Comparison of ENCODE assay signal across 16 mouse cellular contexts in the genomic region with DNA sequence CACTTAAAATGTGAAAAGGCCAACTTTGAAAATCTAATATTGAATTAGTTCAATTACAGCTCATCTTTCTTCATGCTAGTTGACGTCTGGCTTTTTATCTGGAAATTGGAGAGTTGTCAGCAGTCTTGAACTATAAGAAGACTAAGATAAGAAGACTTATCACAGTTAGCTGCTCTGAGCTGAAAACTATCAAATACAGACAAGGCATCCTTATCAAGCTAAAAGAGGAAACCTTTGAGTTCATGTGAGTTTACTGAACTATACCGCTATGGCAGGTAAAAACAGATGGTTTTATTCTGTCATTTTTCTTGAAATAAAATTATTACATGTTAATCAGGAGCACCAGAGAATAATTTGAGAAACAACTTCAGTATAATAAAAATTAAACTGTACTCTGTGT.
"Had no signal": no experiment of that assay in that cellular context is flagged by ENCODE, and none has a peak within 500 bp of the region (broad histone marks: within the 10 kb centered on the region; RNA-seq: fewer than 3 reads in every experiment).

No protein-coding gene starts in this region.

- H3K9ac ChIP-seq: neural tube, embryonic 13.5 days; neural tube, embryonic 15.5 days; stomach, embryonic 15.5 days had no signal

- H3K27me3 ChIP-seq: neural tube, embryonic 13.5 days; neural tube, embryonic 15.5 days; stomach, embryonic 15.5 days had no signal

- H3K9me3 ChIP-seq: neural tube, embryonic 13.5 days; neural tube, embryonic 15.5 days; stomach, embryonic 15.5 days had no signal

- H3K27ac ChIP-seq: neural tube, embryonic 13.5 days; neural tube, embryonic 15.5 days; stomach, embryonic 15.5 days; stomach, postnatal 0 days had no signal

- DNase-seq: retina, postnatal 1 day; right cerebral cortex, adult 18-20 months; right cerebral cortex, postnatal 14 days; right cerebral cortex, postnatal 25 days; right cerebral cortex, postnatal 4 days; spleen, adult 18-20 months; thymus, adult 18-20 months; thymus, adult 2 months; thymus, postnatal 14 days; thymus, postnatal 25 days; thymus, postnatal 36 days; thymus, postnatal 4 days had no signal

- H3K4me3 ChIP-seq: neural tube, embryonic 13.5 days; neural tube, embryonic 15.5 days; stomach, embryonic 15.5 days had no signal

- H3K36me3 ChIP-seq: neural tube, embryonic 13.5 days; neural tube, embryonic 15.5 days; stomach, embryonic 15.5 days had no signal

- H3K4me1 ChIP-seq: neural tube, embryonic 13.5 days; neural tube, embryonic 15.5 days; stomach, embryonic 15.5 days had no signal

- H3K4me2 ChIP-seq: neural tube, embryonic 13.5 days; neural tube, embryonic 15.5 days; stomach, embryonic 15.5 days had no signal
